Mouse (Mus musculus): ENCODE measurements at regions not wholly inside any gene's neighbourhood (a gene's known extent, or its start where the extent isn't known, plus 50 kb on each side); places are given as distances from the start of the nearest gene placed in this dataset.

DNA sequence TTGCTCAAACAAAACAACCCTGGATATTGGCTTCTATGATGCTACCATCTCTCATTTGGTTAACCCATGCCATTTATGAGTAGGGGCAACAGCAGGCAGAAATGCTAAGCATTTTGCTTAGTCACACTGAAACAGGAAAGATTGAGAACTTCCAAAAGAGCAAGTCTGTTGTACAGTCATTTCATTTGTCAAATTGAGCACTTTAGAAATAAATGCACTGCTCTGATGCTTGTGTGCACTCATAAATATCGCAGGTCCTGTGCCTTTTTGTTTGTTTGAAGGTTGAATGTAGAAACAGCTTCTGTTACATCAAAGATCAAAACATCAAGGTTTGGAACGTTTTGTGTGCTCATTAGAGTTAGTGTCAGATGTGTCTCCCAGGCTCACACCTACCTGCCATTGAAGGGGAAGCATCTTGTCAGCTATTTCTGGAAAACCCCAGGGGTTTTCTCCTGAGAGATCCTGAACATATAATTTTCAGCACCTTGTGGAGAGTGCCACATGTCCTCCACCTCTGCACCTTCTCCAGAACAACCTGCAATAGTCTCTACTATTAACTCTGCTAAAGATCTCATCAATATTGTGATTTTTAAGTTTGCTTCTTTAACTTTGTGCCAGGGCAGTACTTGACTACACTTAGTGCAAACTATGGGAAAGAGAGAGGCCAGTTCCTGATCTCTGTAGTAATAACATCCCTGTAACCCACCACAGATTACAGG lies 648.3 kb upstream of the Adgra3 start:
- Histone ChIP-seq H3K4me1 (ENCODE audit: control insufficient read depth in 1 of 2, insufficient read depth in 2 of 2, low read length in 2 of 2) (no peaks in the 10 kb centered on the region), H3K79me2 (ENCODE audit: control insufficient read depth, insufficient read depth, low read length, poor library complexity) (no peaks in the 10 kb centered on the region), H3K4me3 (ENCODE audit: control insufficient read depth in 1 of 2, insufficient read depth in 1 of 2, low read depth in 2 of 2, low read length in 2 of 2) (no peak overlapping the region), H3K36me3 (ENCODE audit: control insufficient read depth in 1 of 2, insufficient read depth in 2 of 2, low read length in 2 of 2) (no peaks in the 10 kb centered on the region), H3K27ac (ENCODE audit: control insufficient read depth, low read depth, low read length) (no peak overlapping the region), H3K27me3 (ENCODE audit: control insufficient read depth in 1 of 2, insufficient read depth in 2 of 2, low read length in 2 of 2) (no peaks in the 10 kb centered on the region), H3K9me3 (replicated peaks; ENCODE audit: insufficient read depth, low read length) (no peaks in the 10 kb centered on the region), H3K9ac (ENCODE audit: control insufficient read depth, low read depth, low read length, poor library complexity, severe bottlenecking) (no peak overlapping the region)
- TF ChIP-seq ZKSCAN1 (IDR thresholded peaks at IDR 0.05; ENCODE audit: low read depth, low read length) (no peak), NRF1 (IDR thresholded peaks at IDR 0.05; ENCODE audit: insufficient read depth, low read depth, low read length, poor library complexity, severe bottlenecking) (no peak), JUND (IDR thresholded peaks at IDR 0.05; ENCODE audit: low read depth, low read length) (no peak), ZNF384 (IDR thresholded peaks at IDR 0.05; ENCODE audit: low read depth, low read length) (no peak), MXI1 (IDR thresholded peaks at IDR 0.05; ENCODE audit: low read depth, low read length) (no peak), EP300 (IDR thresholded peaks at IDR 0.05; ENCODE audit: low read depth in 1 of 2, low read length in 2 of 2) (no peak), POLR2A (IDR thresholded peaks at IDR 0.05; ENCODE audit: control insufficient read depth in 1 of 2, insufficient read depth in 1 of 2, low read depth in 1 of 2, low read length in 2 of 2, poor library complexity in 1 of 2) (no peak), MAFK (IDR thresholded peaks at IDR 0.05; ENCODE audit: borderline replicate concordance, low read depth, low read length) (no peak), POLR2AphosphoS2 (IDR thresholded peaks at IDR 0.05; ENCODE audit: low read length) (no peak), MYC (IDR thresholded peaks at IDR 0.05; ENCODE audit: low read depth, low read length) (no peak), GABPA (IDR thresholded peaks at IDR 0.05; ENCODE audit: low read depth, low read length) (no peak), MYB (IDR thresholded peaks at IDR 0.05; ENCODE audit: low read depth, low read length) (no peak), ELF1 (IDR thresholded peaks at IDR 0.05; ENCODE audit: low read depth, low read length) (no peak), ZMIZ1 (IDR thresholded peaks at IDR 0.05; ENCODE audit: low read depth, low read length) (no peak), NELFE (IDR thresholded peaks at IDR 0.05; ENCODE audit: low read depth, low read length) (no peak), TBP (IDR thresholded peaks at IDR 0.05; ENCODE audit: low read depth, low read length) (no peak)
- DNase-seq (ENCODE audit: low read depth, low spot score), result no peak

DNA sequence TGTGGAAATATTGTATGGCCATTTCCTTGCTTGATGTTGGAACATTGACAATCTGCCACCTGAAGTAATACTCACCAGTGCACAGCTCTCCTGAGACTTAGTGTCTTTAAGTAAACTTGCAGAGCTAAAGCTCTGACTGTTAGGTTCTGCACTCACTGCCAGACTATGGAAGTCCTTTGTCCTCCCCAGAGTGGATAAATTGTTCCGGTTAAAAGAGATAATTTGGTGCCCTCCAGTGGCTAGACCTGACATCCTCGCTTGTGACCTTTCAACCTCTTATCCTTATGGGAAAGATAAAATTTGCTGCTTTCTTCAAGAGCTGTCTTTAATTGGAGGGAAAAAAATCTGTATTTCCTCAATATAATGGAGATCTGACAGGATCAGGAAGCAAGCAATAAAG lies 639.3 kb upstream of the Adgra3 start:
- no peak overlapping the region for H3K27ac ChIP-seq (ENCODE audit: control insufficient read depth, low read depth, low read length)
- no peaks in the 10 kb centered on the region for H3K9me3 ChIP-seq (replicated peaks; ENCODE audit: insufficient read depth, low read length)
- DNase-seq (ENCODE audit: low read depth, low spot score), result no peak

More for the DNA sequence above, 639.3 kb upstream of the Adgra3 start:
- H3K79me2 ChIP-seq (ENCODE audit: control insufficient read depth, insufficient read depth, low read length, poor library complexity), result no peaks in the 10 kb centered on the region
- no peaks in the 10 kb centered on the region for H3K27me3 ChIP-seq (ENCODE audit: control insufficient read depth in 1 of 2, insufficient read depth in 2 of 2, low read length in 2 of 2)
- no peaks in the 10 kb centered on the region for H3K4me1 ChIP-seq (ENCODE audit: control insufficient read depth in 1 of 2, insufficient read depth in 2 of 2, low read length in 2 of 2)
- H3K36me3 ChIP-seq (ENCODE audit: control insufficient read depth in 1 of 2, insufficient read depth in 2 of 2, low read length in 2 of 2), result no peaks in the 10 kb centered on the region
- no peak overlapping the region for H3K4me3 ChIP-seq (ENCODE audit: control insufficient read depth in 1 of 2, insufficient read depth in 1 of 2, low read depth in 2 of 2, low read length in 2 of 2)
- TF ChIP-seq ELF1 (IDR thresholded peaks at IDR 0.05; ENCODE audit: low read depth, low read length) (no peak), ETS1 (IDR thresholded peaks at IDR 0.05; ENCODE audit: low read depth, low read length) (no peak), UBTF (IDR thresholded peaks at IDR 0.05; ENCODE audit: borderline replicate concordance, insufficient read depth, low read depth, low read length) (no peak), MAZ (IDR thresholded peaks at IDR 0.05; ENCODE audit: low read depth, low read length) (no peak), USF1 (IDR thresholded peaks at IDR 0.05; ENCODE audit: low read depth, low read length) (no peak), RAD21 (IDR thresholded peaks at IDR 0.05; ENCODE audit: low read depth, low read length) (no peak), MAX (IDR thresholded peaks at IDR 0.05; ENCODE audit: low read length) (no peak), BHLHE40 (IDR thresholded peaks at IDR 0.05; ENCODE audit: borderline replicate concordance, low read depth, low read length) (no peak), E2F4 (IDR thresholded peaks at IDR 0.05; ENCODE audit: borderline replicate concordance, low read depth, low read length) (no peak), POLR2AphosphoS5 (IDR thresholded peaks at IDR 0.05; ENCODE audit: borderline replicate concordance, low read depth, low read length) (no peak), CHD1 (IDR thresholded peaks at IDR 0.05; ENCODE audit: low read depth, low read length) (no peak), MYC (IDR thresholded peaks at IDR 0.05; ENCODE audit: low read depth, low read length) (no peak), ZMIZ1 (IDR thresholded peaks at IDR 0.05; ENCODE audit: low read depth, low read length) (no peak), CTCF (IDR thresholded peaks at IDR 0.05 in 2 of 3, conservative IDR thresholded peaks at IDR 0.05 in 1 of 3; ENCODE audit: control insufficient read depth in 1 of 3, insufficient read depth in 1 of 3, low read depth in 2 of 3, low read length in 3 of 3, poor library complexity in 1 of 3, severe bottlenecking in 1 of 3) (no peak; a peak in 1 of 6 replicates), SMC3 (IDR thresholded peaks at IDR 0.05; ENCODE audit: low read depth, low read length) (no peak), MYB (IDR thresholded peaks at IDR 0.05; ENCODE audit: low read depth, low read length) (no peak), CHD2 (IDR thresholded peaks at IDR 0.05; ENCODE audit: low read length) (no peak), GATA1 (IDR thresholded peaks at IDR 0.05; ENCODE audit: low read depth, low read length) (no peak), POLR2A (IDR thresholded peaks at IDR 0.05; ENCODE audit: control insufficient read depth in 1 of 2, insufficient read depth in 1 of 2, low read depth in 1 of 2, low read length in 2 of 2, poor library complexity in 1 of 2) (no peak), USF2 (IDR thresholded peaks at IDR 0.05; ENCODE audit: borderline replicate concordance in 1 of 2, insufficient read depth in 1 of 2, low read depth in 1 of 2, low read length in 2 of 2) (no peak)
- no peak overlapping the region for H3K9ac ChIP-seq (ENCODE audit: control insufficient read depth, low read depth, low read length, poor library complexity, severe bottlenecking)
